Mouse (Mus musculus) liver, embryonic 18 days (tissue): ENCODE measurements around the gene Cpne8. TPM values are rescaled to one million over a fixed set of nuclear protein-coding genes. Genes with fewer than 3 reads are reported as not detected.

Experiments
- polyA plus RNA-seq: library from polyadenylated mRNA; depleted of rRNA; stranded (reverse); fragments of >200 nt; gene quantifications from 2 replicates; pipeline ENCODE4 v1.2.3, GENCODE M21; 2012; rRNA removed

Cpne8 gene
- 2.1 and 2.7 TPM in 2 replicates for polyA plus RNA-seq

DNA sequence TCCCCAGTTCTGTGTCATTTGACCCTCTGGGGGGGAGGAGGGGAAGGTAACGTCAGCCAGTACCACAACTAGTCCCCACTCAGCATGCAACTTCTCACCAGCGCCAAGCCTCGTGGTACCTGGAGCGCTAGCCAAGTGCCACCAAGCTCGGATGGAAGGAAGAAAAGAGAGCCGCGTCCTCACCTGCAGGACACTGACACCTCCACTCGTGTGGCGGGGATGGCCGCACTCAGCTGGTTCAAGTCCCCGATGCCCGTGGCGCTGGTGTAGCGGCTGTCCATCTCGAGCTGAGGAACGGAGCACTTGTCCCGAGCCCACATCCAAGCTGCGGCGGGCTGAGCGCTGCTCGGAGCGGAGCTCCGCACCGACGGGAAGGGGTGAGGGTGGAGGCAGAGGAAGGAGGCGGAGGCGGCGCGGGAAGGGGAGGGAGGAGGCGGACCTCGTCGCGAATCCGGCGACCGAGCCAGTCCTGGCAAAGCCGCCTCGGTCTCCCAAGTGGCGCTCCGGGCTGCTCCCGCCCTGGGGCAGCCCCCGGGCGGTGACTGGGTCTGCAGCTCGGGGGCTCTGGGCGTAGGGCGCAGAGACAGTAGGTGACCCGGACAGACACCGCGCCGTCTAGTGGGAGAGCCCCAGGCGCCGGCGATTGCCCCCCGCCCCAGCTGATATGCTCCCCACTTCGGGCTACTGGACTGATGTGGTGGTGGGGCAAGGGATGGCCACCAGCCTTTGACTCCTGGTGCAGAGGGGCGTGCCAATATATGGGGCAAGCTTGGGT is at the start of gene Cpne8:
Gene Cpne8 (minus strand): TSS at position 448 of the 775 bp plus-strand sequence.

